Mouse (Mus musculus): ENCODE measurements around the gene Plscr5. TPM values are rescaled to one million over a fixed set of nuclear protein-coding genes. Genes with fewer than 3 reads are reported as not detected.

Plscr5 gene
- total RNA-seq, 2 experiments from 2014 or later: not detected

DNA sequence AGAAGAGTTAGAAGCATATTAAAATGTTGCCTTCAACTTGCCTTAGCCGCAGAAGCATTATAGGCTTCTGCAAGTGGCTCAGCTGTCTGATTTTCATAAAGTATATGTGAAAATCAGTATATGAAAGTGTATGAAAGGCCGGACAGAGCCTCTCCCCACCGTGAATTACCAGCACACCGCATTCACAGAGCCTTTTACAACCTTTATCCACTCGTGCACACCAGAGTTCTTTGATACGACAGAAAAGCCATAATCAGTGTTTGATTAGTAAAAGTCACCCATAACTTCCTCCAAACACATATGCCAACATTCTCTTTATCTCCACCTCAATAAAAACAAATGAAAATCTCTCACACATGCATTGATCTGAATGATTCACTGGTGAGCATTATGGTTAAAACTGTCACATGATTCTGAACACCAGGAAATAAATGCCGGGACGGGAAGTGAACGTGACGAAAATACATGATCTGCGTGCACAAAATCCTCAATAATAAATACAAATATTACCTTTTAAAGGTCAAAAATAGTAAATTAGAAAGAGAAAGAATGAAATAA is 42.2 kb downstream of the Plscr5 start:
- no peak for TF ChIP-seq CTCF (IDR thresholded peaks at IDR 0.05)
- intact Hi-C loops (cut with DNase I): no loop called here

DNA sequence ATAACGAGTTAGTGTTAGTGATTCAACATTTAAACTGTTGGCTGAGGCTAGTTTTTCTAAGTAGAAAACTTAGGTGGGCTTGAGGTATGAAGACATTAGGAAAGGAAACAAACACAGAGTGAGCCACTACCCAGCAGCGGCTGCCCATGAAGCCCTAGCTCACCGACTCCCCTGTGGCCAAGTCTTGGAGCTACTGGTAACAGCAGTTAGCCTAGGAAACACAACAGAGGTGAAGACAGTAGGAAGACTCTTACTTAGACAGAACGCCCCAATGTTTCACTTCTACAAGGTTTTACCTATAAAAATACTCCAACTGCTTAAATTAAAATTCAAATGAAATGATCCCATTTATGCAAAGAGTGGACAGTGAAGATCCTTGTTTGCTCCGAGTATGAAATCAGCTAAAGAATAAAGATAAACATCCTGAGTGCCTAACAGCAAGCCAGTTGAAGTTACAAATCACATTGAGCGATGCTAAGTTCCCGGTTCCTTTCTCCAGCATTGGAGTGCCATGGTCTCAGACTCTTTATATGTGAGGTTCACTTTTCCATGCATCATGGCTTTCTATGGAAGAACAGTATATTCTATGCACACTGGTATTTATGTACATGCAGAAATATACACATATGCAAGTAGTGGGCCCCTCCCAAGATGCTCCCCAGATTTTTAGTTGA is 56.2 kb downstream of the Plscr5 start:
- no peak overlapping the region for H3K4me3 ChIP-seq
- intact Hi-C loops (cut with DNase I): no loop called here

More for the DNA sequence above, 42.2 kb downstream of the Plscr5 start:
- Histone ChIP-seq H3K27ac (no peak overlapping the region), H3K4me3 (no peak overlapping the region)
- no peak for DNase-seq

DNA sequence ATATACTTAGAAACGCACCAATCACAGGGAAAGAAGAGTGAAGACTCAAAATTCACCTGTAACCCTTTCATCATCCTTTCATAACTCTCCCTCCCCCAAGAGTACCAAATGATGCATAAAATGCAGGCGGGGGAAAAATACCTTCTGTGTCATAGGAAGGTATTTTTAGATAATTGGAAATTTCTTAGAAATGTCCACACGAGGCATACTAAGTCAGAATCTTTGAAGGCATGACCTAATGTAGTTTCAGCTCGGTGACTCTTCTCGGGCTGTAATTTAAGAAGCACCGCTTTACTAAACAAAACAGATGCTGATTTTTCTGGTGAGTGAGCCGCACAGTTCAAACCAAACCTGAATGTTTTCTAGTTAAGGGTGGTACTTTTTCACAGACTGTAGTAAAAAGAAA is 56.7 kb downstream of the Plscr5 start, which contains the start of gene Plscr1:
Gene Plscr1, plus strand, starts transcription at position 304 of the 406 bp plus-strand sequence.
- no peak for DNase-seq
- Histone ChIP-seq H3K4me3 (peak within 1 kb of the TSS; percentile 70), H3K27ac (peak within 1 kb of the TSS; percentile 85)
- no peak for TF ChIP-seq CTCF (IDR thresholded peaks at IDR 0.05)
- intact Hi-C loops (cut with DNase I): no loop called here

More for the DNA sequence above, 56.2 kb downstream of the Plscr5 start:
- no peak overlapping the region for H3K27ac ChIP-seq
- DNase-seq: no peak
- TF ChIP-seq CTCF (IDR thresholded peaks at IDR 0.05): no peak

DNA sequence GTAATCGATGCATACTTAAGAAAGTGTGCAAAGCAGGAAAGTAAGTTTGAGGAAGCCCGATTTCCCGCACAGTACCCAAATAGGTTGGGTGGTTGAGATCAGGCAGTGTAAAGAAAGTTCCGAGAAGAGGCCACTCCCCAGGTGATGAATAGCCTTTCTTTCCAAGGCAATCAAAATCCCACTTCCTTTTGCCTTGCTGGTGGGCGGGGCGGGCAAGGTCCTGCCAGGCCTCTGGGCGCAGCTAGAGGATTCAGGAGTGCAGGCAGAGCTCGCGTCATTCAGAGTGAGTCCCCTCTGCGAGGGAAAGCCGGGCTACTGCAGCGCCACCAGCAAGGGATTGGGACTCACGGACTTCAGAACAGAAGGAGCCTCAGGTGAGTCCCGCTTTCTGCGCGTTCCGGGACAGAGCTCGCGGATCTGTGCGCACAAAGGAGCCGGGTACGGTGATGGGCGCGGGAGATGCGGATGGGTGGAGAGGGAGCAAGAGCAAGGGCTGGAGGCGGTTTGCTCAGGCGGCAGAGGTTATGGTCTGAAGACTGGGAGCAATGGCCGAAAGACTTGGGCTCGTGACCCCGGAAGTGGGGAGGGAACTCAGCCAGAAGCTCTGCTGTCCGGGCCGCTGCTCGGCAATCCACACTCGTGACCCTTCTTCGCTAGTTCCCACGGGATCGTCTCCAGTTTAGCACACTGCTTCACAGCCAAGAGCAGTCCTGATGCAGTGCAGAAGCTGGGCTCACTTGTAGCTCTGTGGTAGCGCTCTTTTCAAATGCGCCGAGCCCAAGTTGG is 57.4 kb downstream of the Plscr5 start:
- peak; percentile 85 for DNase-seq
- Histone ChIP-seq H3K27ac (peak overlapping the region; percentile 85), H3K4me3 (peak overlapping the region; percentile 70)
- no peak for TF ChIP-seq CTCF (IDR thresholded peaks at IDR 0.05)
- intact Hi-C loops (cut with DNase I): no loop called here

DNA sequence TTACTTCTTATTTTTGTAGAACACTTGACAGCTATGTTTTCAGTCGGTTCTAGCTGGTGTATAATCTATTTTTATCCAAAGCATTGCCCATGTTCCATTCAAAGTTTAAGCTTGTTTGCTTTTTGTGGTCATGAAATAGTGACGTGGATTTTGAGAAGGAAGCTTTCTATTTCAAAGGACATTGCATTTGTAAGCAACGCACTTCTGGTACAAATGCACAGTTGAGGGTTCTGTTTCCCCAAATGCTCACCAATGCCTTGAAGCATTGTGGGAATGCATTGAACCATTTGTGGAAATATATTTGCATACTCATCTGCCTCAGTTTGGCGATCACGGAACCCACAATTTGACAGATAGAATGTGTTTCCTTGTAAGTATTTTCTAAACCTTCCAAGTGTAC is 60.0 kb downstream of the Plscr5 start:
- Histone ChIP-seq H3K27ac (no peak overlapping the region), H3K4me3 (no peak overlapping the region)
- intact Hi-C loops (cut with DNase I): no loop called here
- TF ChIP-seq CTCF (IDR thresholded peaks at IDR 0.05): no peak
- DNase-seq: no peak

DNA sequence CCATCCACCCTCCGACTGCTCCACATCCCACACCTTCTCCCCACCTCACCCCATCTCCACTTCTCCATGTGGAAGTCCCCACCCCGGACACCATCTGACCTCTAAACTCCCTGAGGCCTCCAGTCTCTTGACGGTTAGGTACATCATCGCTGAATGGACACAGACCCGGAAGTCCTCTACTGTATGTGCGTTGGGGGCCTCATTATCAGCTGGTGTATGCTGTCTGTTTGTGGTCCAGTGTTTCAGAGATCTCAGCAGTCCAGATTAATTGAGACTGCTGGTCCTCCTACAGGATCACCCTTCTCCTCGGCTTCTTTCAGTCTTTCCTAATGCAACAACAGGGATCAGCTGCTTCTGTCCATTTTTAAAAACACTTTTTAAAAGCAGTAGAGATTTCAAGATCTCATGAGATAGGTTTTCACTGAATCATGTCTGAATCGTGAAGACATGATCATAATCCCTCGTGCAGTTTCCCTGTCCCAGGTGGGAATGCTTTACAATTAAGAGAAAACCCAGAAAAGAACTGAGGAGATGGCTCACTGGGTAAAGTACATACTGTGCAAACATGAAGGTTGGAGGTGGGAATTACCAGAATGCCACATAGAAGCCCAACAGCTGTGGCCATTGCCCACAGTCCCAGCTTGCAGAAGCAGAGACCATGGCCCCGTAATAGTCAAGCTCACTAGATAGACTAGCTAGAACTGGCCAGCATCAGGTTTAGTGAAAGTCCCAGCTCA is 61.0 kb downstream of the Plscr5 start:
- no peak for DNase-seq
- Histone ChIP-seq H3K27ac (no peak overlapping the region), H3K4me3 (no peak overlapping the region)
- TF ChIP-seq CTCF (IDR thresholded peaks at IDR 0.05): no peak
- intact Hi-C loops (cut with DNase I): no loop called here

Other genes starting within 250 kb of the Plscr5 start
- gene Plscr1, start 56.8 kb downstream of the Plscr5 start, total RNA-seq (2021): 1 to 10 TPM in 1 of 2 experiments, under 1 TPM in 1; 0.51 to 1.3 TPM
- gene Plscr2, start 82.7 kb downstream of the Plscr5 start, total RNA-seq (2021): 1 to 10 TPM in 1 of 2 experiments, under 1 TPM in 1; 0.84 to 2.1 TPM
- gene 1700057G04Rik, start 116.4 kb downstream of the Plscr5 start, total RNA-seq (2021): not detected